ENCODE assay signal across 11 mouse cellular contexts in genomic region chr8:61374059-61374755, GRCm38 (mm10).
DNase-seq lines count a peak whose midpoint lies in the region; ATAC-seq and TF ChIP-seq lines count a peak whose summit lies in the region.
"Had no signal": no experiment of that assay in that cellular context is flagged by ENCODE, and none has a peak within 500 bp of the region (broad histone marks: within the 10 kb centered on the region; RNA-seq: fewer than 3 reads in every experiment).

No protein-coding gene starts in this region.

- peak; percentile 57 for TF ChIP-seq RAD21 in CH12.LX (IDR thresholded peaks at IDR 0.05; ENCODE audit: low read depth, low read length)

- H3K4me2 ChIP-seq in kidney, embryonic 14.5 days (replicated peaks; ENCODE audit: low read depth, low read length) = no peak overlapping the region
- no peak overlapping the region for H3K4me2 ChIP-seq in CH12.LX (ENCODE audit: insufficient read depth, low read depth, poor library complexity, severe bottlenecking)
- H3K4me2 ChIP-seq in embryonic facial prominence, embryonic 12.5 days (replicated peaks) = no peak overlapping the region
- H3K4me2 ChIP-seq: embryonic facial prominence, embryonic 15.5 days; neural tube, embryonic 15.5 days had no signal

- in situ Hi-C loops in CH12.LX (cut with MboI; ENCODE audit: low pct_ligation_motif_present, low pct_unique_long_range_greater_than_20kb, low sequenced_read_pairs) = no loop called here

- no peak for DNase-seq in kidney, postnatal 4 days
- DNase-seq in CH12.LX (ENCODE audit: extremely low read depth) = no peak
- DNase-seq in right cerebral cortex, postnatal 36 days (ENCODE audit: low spot score in 2 of 2) = no peak
- no peak for DNase-seq in gastrocnemius, postnatal 4 days (ENCODE audit: low spot score in 2 of 2)
- DNase-seq in left cerebral cortex, adult 9 months (ENCODE audit: low spot score in 2 of 2) = no peak
- DNase-seq: thymus, postnatal 4 days had no signal

- peak; percentile 13 to 55; a peak in 2 of 4 replicates for TF ChIP-seq CTCF in CH12.LX (conservative IDR thresholded peaks at IDR 0.05 in 1 of 2, IDR thresholded peaks at IDR 0.05 in 1 of 2; ENCODE audit: low read depth in 2 of 2, low read length in 2 of 2)

- no peak overlapping the region for H3K27ac ChIP-seq in kidney, embryonic 14.5 days (ENCODE audit: low read depth, low read length)
- no peak overlapping the region for H3K27ac ChIP-seq in CH12.LX (ENCODE audit: insufficient read depth, low read depth)
- no peak overlapping the region for H3K27ac ChIP-seq in embryonic facial prominence, embryonic 12.5 days
- H3K27ac ChIP-seq: embryonic facial prominence, embryonic 15.5 days; neural tube, embryonic 15.5 days had no signal

- H3K4me1 ChIP-seq in kidney, embryonic 14.5 days (ENCODE audit: control insufficient read depth, insufficient read depth, low read length) = no peaks in the 10 kb centered on the region
- H3K4me1 ChIP-seq in CH12.LX (ENCODE audit: control insufficient read depth in 1 of 2, insufficient read depth in 2 of 2) = peaks cover 0 to 6% of the 10 kb centered on the region in 2 experiments; a peak in 2 of 4 replicates
- H3K4me1 ChIP-seq in embryonic facial prominence, embryonic 12.5 days = no peaks in the 10 kb centered on the region
- H3K4me1 ChIP-seq: embryonic facial prominence, embryonic 15.5 days had no signal

- no peak overlapping the region for H3K4me3 ChIP-seq in kidney, embryonic 14.5 days (ENCODE audit: low read length)
- no peak overlapping the region for H3K4me3 ChIP-seq in CH12.LX (replicated peaks in 1 of 3; ENCODE audit: low read depth in 2 of 3, low read length in 2 of 3, poor library complexity in 1 of 3)
- no peak overlapping the region for H3K4me3 ChIP-seq in embryonic facial prominence, embryonic 12.5 days
- H3K4me3 ChIP-seq: embryonic facial prominence, embryonic 15.5 days; neural tube, embryonic 15.5 days had no signal

- no peaks in the 10 kb centered on the region for H3K27me3 ChIP-seq in kidney, embryonic 14.5 days (ENCODE audit: control insufficient read depth, insufficient read depth, low read length)
- H3K27me3 ChIP-seq in CH12.LX (replicated peaks) = no peaks in the 10 kb centered on the region
- no peaks in the 10 kb centered on the region for H3K27me3 ChIP-seq in embryonic facial prominence, embryonic 12.5 days
- H3K27me3 ChIP-seq: embryonic facial prominence, embryonic 15.5 days; neural tube, embryonic 15.5 days had no signal

- TF ChIP-seq POLR2A in CH12.LX (IDR thresholded peaks at IDR 0.05; ENCODE audit: low read depth, low read length) = no peak

- dilution Hi-C loops in CH12.LX (cut with MboI; ENCODE audit: extremely low pct_ligation_motif_present, extremely low pct_unique_long_range_greater_than_20kb, low sequenced_read_pairs) = no loop called here

- H3K36me3 ChIP-seq in kidney, embryonic 14.5 days (ENCODE audit: control insufficient read depth, insufficient read depth, low read length) = peaks cover 30% of the 10 kb centered on the region; the same call in 1 of the 2 replicates
- peaks cover 20 to 64% of the 10 kb centered on the region in 2 experiments for H3K36me3 ChIP-seq in CH12.LX (replicated peaks in 1 of 2; ENCODE audit: control insufficient read depth in 1 of 2, insufficient read depth in 1 of 2, low read length in 1 of 2)
- H3K36me3 ChIP-seq in embryonic facial prominence, embryonic 12.5 days = peaks cover 26% of the 10 kb centered on the region

- 88% methylated on average over 16 of the region's 16 CpGs for WGBS in kidney, embryonic 14.5 days
- 79% methylated on average over 16 of the region's 16 CpGs for WGBS in embryonic facial prominence, embryonic 12.5 days

- TF ChIP-seq EP300 in CH12.LX (IDR thresholded peaks at IDR 0.05; ENCODE audit: low read length) = no peak

- ATAC-seq in kidney, embryonic 14.5 days (ENCODE audit: low FRiP score, low TSS enrichment) = 0 out of 2 replicates have a peak, but pooled peaks have one; percentile 52
- ATAC-seq in embryonic facial prominence, embryonic 12.5 days (ENCODE audit: insufficient number of reproducible peaks, insufficient read depth, low FRiP score, low TSS enrichment) = 0 out of 2 replicates have a peak, but pooled peaks have one; percentile 35
- ATAC-seq in megakaryocyte progenitor cell, adult 5-6 weeks (replicated peaks; ENCODE audit: poor library complexity) = 0 out of 2 replicates have a peak, but pooled peaks have one; percentile 39

- no peaks in the 10 kb centered on the region; the same call in 1 of the 2 replicates for H3K79me2 ChIP-seq in CH12.LX (replicated peaks; ENCODE audit: control insufficient read depth, extremely low read depth, insufficient read depth, poor library complexity, severe bottlenecking)

- no peak overlapping the region for H3K9ac ChIP-seq in kidney, embryonic 14.5 days (ENCODE audit: low read depth, low read length)
- no peak overlapping the region for H3K9ac ChIP-seq in CH12.LX (ENCODE audit: insufficient read depth, low read depth)
- no peak overlapping the region for H3K9ac ChIP-seq in embryonic facial prominence, embryonic 12.5 days
- H3K9ac ChIP-seq: embryonic facial prominence, embryonic 15.5 days; neural tube, embryonic 15.5 days had no signal

- H3K9me3 ChIP-seq in kidney, embryonic 14.5 days (ENCODE audit: control insufficient read depth, low read length) = no peaks in the 10 kb centered on the region
- H3K9me3 ChIP-seq in CH12.LX (replicated peaks; ENCODE audit: low read length) = no peaks in the 10 kb centered on the region
- no peaks in the 10 kb centered on the region for H3K9me3 ChIP-seq in embryonic facial prominence, embryonic 12.5 days
- H3K9me3 ChIP-seq: embryonic facial prominence, embryonic 15.5 days; neural tube, embryonic 15.5 days had no signal

TF ChIP-seq in CH12.LX, 34 proteins besides CTCF, POLR2A, EP300 and RAD21:
- no peak for TF ChIP-seq NRF1 (IDR thresholded peaks at IDR 0.05; ENCODE audit: low read depth, low read length)
- TF ChIP-seq JUND (conservative IDR thresholded peaks at IDR 0.05; ENCODE audit: low read depth, low read length) = no peak
- TF ChIP-seq USF2 (conservative IDR thresholded peaks at IDR 0.05; ENCODE audit: low read depth, low read length) = no peak
- TF ChIP-seq SMC3 (IDR thresholded peaks at IDR 0.05; ENCODE audit: low read depth, low read length) = peak; percentile 51
- TF ChIP-seq JUN (IDR thresholded peaks at IDR 0.05; ENCODE audit: insufficient read depth, low read depth, low read length) = no peak
- no peak for TF ChIP-seq RCOR1 (conservative IDR thresholded peaks at IDR 0.05; ENCODE audit: low read depth, low read length)
- no peak for TF ChIP-seq HCFC1 (IDR thresholded peaks at IDR 0.05; ENCODE audit: low read depth, low read length)
- no peak for TF ChIP-seq CHD2 (IDR thresholded peaks at IDR 0.05; ENCODE audit: low read length)
